Mouse (Mus musculus): Measurements from ENCODE around the gene Nfatc2.
A peak's percentile ranks its signal among the peaks of the same experiment; 100 is the strongest.

Gene Nfatc2

DNA sequence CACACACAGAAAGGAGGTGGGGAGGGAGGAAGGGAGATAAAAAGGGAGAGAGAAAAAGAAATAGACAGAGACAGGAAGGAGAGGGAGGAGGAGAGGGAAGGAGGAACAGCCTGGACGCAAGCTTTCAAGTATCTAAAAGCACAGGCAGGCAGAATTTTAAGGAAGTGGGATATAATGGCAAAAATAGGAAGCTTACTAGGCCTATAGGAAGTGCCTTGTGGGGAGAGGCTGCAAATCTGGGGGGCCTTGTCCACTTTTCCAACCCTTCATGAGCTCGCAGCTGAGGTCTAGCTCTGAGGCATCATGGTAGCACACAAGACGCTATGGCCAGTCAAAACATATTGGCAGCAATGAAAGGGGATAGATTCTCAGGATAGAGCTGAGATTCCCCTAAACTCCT is 22.3 kb downstream of the Nfatc2 start:
- DNase-seq (ENCODE audit: low read depth): no peak

DNA sequence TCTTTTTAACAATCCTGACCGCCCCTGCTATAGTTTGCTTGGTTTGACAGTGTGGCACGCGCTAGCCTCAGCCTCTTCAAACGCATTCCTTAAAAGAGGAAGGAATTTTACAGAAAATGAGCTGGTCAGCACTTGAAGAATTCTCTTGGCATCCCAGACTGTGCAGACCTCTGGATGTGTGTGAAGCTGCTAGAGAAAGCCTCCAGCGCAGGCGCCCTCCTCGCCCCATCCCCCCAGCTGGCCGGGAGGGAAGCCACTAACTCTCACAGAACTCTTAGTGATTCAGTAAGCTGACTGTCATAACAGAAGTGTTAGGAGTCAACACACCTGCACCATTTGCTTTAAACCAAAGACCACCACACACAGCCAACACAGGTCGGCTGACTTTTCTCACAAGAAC is 23.3 kb downstream of the Nfatc2 start:
- DNase-seq (ENCODE audit: low read depth): peak; percentile 65

DNA sequence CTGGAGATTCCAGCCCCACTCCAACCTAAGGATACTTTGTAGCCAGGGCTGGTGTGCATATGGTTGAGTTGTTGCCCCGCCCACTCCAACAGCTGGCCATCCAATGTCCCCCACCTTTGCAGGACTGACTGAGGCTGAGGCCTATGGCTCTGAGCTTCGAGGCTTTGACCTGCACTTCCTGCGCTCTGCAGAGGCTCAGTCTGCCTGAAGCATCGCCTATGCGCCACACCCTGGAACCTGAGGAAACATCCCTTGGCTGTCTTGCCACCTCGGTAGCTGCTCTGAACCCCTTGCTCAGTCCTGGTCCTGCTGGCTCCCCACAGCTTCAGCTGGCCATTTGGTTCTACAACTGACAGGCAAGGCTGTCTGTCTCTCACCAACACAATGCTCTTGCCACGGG is 24.1 kb downstream of the Nfatc2 start:
- DNase-seq (ENCODE audit: low read depth): peak; percentile 72

DNA sequence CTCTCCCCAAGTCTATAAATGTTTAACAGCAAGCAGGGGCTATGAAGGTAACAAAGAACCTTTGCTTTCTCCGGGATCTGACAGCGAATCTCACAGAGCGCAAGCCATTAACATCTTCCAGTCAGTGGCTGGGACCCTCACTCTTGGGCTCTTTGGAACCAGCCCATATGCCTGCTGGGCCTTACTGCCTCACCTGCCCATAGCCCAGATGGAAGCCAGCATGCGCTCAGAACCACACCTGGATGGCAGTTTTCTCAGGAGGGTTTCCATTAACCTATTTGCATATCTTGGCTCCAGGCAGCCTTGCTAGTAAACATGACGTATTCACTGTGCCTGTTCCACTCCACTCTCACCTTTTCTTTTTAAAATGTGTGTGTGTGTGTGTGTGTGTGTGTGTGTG is 25.6 kb downstream of the Nfatc2 start:
- DNase-seq (ENCODE audit: low read depth): no peak

DNA sequence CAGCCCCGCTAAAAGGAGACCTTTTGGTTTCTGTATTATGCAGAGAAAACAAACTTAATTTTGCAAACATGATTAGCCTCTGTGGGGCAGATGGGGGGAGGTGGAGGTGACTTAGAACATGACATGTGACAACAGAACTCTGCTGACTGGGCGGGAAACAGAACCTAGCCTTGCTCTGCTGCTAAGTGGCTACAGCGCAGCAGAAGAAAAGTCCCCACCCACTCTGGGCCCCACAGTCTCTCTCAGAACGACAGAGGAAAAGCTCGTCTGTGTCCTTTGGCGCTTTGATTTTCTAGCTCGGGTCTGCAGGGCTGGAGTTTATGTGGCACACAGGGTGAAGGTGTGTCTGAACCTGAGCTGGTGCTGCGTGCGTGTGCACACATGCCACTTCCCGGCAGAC is 26.5 kb downstream of the Nfatc2 start:
- DNase-seq (ENCODE audit: low read depth): peak; percentile 91

DNA sequence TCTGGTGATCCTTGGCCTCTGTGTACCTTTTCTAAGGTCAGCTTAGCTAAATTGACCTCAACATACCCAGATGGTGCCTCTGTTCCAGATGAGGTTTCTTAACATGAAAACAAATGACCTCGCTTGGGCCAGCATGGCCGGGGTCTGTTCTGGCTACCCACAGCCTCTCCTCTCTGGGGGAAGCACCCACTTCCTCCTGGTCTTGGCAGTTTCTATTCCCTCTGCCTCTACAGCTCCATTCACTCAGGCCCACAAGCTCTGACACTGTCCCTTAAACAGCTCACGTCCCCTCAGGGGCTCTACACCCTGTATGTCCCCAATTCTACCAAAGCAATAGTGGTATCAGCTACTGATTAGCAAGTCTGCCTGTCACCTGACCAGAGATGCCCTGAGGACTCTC is 27.6 kb downstream of the Nfatc2 start:
- DNase-seq (ENCODE audit: low read depth): no peak

DNA sequence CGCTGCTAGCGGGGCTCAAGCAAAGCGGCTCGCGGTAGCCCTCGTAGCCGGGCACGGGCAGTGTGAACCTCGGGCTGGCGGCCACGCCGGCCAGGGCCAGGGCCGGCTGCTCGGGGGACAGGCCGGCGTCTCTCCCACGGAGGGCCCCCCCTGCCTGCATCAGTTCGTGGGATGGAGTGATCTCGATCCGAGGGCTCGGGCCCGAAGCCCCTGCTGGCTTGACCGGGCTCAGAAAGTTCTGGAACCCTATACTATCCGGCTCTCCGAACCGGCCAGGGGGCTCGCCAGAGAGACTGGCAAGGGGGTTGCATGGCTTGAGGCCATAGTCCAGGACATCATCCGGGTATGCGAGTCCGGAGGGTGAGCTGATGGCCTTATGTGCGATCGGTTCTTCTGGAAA is 30.2 kb downstream of the Nfatc2 start:
- no peak for DNase-seq (ENCODE audit: low read depth)

DNA sequence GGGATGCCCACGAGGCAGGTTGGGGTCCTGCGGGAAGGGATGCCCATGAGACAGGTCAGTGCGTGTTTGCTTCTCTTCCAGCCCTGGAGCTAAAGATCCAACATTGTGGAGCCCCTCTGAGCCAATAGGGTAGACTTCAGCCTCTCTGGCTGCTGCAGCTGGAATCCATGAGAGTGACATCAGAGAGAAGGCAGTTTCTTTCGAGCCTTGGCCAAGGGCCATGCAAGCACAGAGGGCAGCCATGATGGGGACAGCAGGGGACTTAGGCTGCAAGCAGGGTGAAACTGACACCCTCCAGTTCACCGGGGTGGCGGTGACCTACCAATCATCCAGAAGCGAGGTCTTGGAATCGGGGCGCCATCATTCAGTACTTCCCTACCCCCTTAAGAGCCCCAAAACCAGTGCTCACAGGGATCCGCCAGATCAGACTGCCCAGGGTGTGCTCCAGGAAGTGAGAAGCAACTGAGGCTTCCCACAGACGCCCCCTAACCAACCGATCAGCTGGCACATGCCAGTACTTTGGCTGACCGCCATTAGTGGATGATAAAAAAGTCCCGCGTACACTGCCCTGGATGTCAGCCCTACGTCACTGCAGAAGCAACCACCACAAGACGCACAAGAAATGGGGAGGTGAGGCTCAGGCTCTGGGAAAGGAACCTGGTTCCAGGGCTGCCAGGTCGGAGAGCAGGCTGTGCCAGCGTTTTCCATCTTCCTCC is 35.8 kb downstream of the Nfatc2 start:
- DNase-seq (ENCODE audit: low read depth): no peak

DNA sequence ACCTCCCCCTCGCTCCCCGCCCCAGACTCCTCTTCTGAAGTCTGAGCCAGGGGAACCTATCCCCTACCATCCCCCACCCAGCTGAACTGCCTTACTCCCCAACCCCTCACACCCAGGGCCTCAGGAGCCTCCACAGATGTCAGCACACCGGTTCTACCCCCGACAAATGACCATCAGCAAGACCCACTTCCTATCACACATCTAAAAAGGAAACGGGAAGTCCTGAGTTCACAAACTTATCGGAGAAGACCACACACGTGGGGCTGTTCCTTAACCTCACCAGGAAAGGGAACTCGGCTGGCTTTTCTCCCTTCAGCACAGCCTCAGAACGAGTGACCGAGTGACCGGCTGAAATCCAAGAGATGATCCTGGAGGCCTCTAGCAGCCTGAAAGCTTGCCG is 38.3 kb downstream of the Nfatc2 start:
- DNase-seq (ENCODE audit: low read depth): no peak

DNA sequence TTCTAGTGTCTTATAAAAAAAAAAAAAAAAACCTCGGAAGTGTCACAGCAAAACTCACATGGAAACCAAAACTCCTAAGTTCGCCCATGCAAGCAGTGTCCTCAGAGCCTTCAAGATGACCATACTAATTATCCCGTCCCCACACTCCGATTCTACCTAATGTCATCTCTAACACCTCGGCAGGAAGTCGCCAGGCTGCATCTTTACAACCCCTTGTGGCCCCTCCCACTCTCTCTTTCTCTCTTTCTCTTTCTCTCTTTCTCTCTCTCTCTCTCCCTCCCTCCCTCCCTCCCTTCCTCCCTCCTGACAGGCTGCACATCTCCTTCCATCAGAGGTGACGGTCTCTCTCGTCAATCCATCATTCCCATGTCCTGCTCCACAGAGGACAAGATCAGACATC is 44.4 kb downstream of the Nfatc2 start:
- DNase-seq (ENCODE audit: low read depth): peak; percentile 73

DNA sequence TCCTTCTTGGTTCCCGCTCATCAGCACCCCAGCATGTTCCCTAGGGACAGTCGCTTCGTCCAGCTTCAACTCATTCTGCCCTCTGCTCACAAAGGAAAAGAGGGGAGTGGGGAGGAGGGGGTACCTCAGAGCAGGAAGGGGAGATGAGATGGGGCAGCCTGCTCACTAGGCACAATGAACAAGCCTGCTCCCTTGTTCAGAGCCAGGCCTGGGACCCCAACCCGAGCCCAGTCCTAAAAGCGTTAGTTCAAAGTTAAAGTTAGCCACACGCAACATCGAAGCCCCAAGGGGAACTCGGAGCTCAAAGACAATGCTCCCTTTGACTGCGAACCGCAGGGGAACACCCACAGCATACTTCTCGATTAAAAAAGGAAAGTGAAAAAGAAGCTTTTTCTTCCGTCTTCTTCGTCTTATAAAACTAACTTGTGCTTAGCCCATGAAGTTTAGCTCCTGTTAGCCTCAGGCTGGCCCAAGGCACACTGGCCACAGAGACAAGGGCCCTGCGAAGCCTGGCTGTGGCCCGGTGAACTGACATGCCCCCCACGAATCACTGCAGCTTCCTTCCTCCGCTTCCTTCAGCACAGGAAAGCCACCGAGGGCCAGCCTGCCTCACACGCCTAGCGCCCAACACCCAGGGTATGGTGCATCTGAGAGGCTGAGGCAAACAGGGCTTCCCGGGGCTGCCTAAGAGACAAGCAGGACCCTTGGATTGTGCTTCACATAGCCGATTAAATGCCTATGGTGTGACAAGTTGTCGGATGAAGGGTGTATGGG is 45.4 kb downstream of the Nfatc2 start:
- DNase-seq (ENCODE audit: low read depth): peak; percentile 72

DNA sequence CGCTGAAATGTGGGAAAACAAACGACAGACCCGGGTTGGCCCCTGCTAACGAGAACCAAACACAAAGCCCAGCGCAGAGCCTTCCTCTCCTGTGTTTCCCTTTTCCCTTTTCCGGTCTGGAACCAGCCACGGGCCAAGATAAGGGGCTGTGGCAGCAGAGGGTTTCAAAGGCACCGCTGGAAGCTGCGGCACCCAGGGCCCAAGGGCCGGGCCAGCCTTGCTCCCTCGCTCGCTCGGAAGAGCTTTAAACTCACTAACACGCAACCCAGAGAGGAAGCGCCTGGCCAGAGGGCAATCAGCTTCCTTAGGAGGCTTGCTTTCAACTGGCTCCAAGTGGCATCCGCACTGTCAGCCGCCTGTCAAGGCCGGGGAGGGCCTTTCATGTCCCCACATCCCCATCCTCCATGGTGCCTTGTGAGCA is 47.9 kb downstream of the Nfatc2 start:
- no peak for DNase-seq (ENCODE audit: low read depth)

DNA sequence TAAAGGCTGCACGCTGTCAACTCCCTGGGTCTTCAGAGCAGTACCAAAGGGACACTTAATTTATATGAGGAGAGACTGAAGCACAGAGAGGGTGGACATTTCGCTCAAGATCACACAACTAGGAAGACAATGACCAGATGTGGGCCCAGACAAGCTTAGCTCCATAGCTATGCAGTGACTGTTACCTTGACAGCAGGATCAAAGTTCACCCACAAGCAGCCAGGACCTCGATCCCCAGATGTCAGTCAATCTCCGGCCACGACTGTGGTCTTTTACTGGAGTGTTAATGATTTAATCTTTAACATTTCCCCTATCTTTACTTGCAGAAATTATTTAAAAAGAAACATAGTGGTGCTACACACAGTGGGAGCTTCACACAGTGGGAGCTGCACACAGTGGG is 49.1 kb downstream of the Nfatc2 start:
- DNase-seq (ENCODE audit: low read depth): no peak

DNA sequence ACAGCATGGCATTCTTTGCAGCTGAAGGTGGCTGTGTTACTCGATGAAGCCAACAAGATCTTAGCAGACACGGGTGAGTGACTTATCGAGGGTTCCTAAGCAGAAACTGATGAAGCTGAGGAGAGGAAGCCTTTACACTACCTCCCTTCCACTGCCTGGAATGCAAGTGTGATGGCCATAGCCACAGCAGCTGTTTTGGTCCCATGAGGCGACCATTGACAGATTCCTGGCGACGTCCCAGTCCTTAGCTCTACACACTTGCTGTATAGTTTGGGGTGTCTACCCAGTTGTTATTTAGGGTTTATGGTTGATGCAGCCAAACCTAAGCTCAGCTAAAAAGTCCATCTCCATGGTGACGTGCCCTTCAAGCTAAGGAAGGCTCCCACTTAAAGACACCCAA is 50.2 kb downstream of the Nfatc2 start:
- DNase-seq (ENCODE audit: low read depth): no peak

DNA sequence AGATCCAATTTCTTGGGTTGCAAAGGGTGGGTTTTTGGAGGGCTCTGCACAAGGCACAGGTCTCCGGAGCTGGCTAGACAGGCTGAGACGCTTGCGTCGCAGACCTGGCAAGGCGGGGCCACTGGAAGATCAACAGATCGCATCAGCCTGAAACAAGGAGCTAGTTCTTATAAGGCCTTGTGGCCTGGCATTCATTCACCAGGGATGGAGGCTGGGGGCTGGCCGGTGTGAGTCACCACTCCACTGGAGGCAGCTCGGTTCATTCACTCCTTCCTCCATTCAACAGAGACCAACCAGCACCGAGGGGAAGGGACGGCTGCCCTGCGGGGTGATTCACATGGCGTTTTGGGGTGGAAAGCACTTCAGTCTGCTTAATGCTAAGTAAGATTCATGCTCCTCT is 52.1 kb downstream of the Nfatc2 start:
- DNase-seq (ENCODE audit: low read depth): no peak

DNA sequence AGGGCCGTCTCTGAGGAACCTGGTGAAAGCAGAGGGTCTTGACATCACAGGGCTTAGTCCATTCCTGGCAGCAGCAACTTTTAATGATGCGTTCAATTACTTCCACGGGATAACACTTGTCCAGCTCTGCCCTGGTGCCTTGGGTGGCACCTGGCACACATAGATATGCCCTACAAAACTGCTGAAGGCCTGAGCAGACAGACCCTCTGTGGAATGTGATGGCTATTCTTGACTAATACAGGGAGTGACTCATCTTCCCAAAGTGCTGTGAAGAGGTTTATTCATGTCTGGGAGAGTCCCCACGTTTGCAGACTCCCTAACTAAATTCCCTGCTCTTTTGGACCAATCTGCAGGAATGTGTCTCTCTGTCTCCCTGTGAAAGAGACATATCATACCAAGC is 53.4 kb downstream of the Nfatc2 start:
- no peak for DNase-seq (ENCODE audit: low read depth)

DNA sequence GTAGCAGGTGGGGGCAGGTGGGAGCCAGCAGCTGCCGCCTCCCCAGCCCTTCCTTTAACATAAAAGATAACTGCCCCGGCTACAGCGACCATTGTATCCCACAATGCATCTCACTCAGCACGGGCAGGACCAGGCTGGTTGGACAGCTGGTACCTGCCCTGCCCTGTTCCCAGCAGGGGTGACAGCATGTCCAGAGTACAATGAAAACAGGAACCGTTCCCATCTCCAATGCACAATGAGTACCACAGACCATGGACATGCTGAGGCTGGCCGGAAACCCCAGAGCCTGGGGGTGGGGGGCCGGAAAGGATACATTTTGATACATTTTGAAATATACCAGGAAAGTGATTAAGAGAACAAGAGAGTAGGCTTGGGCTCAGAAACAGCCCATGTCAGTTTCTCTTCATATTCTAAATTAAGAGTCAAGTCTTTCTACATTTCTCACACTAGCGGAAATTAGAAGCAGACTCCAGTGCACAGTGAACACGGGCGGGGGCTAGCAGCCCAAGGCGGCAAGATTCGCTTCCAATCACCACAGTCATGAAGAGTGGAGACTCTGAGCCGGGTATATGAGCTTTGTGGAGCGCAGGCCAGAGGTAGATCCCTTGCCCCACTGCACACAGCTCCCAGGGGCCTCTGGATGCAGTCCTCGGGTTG is 55.4 kb downstream of the Nfatc2 start:
- DNase-seq (ENCODE audit: low read depth): no peak

DNA sequence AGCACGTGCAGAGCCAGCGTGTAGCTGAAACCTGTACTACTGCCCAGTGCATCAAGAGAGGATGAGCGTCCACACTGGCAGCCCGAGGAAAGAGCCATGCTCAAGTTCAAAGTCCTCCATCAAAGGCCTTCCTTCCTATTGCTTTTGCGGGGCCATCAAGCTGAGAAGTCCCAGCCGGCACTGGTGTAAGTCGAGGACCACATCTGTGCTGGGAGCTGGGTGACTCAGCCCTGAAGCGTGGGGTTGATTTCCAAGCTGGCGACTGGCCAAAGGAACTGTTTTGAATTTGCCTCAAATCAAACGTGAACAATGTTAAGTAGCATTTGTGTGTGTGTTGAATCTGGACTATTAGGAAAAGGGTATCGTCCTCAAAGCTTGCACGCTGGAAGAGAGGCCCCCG is 57.4 kb downstream of the Nfatc2 start:
- no peak for DNase-seq (ENCODE audit: low read depth)

DNA sequence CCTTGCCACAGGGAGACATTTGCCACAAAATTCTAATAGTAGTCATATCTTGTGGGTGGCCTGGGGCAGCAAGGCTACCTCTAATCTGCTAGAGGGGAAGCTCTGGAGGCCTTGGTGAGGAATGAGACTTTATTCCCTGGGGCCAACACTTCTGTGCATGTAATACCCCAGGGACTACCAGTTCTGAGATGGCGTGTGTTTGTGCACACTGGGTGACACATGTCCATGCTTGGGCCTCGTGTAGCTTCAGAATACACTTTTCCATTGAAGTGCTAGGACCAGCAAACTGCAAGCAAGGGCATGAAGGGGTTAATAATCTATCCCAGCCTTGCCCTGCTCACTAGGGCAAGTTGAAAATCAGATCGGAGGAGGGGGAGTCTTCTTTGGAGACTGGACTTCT is 58.4 kb downstream of the Nfatc2 start:
- DNase-seq (ENCODE audit: low read depth): no peak

DNA sequence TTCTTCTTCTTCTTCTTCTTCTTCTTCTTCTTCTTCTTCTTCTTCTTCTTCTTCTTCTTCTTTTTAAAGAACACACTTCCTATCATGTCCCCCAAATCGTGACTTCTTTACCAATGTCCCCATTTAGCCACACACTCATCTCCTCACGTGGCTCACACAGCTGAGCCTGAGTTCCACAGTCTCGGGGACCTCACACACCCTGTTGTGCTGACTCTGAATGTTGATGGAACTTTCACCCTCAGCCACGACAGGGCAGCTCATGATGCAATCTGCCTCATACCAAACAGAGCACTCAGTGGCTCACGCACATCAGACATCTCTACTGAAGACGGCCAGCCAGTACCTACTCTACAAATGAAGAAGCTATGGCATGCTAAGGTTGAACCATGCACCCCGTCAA is 60.2 kb downstream of the Nfatc2 start:
- DNase-seq (ENCODE audit: low read depth): no peak

DNA sequence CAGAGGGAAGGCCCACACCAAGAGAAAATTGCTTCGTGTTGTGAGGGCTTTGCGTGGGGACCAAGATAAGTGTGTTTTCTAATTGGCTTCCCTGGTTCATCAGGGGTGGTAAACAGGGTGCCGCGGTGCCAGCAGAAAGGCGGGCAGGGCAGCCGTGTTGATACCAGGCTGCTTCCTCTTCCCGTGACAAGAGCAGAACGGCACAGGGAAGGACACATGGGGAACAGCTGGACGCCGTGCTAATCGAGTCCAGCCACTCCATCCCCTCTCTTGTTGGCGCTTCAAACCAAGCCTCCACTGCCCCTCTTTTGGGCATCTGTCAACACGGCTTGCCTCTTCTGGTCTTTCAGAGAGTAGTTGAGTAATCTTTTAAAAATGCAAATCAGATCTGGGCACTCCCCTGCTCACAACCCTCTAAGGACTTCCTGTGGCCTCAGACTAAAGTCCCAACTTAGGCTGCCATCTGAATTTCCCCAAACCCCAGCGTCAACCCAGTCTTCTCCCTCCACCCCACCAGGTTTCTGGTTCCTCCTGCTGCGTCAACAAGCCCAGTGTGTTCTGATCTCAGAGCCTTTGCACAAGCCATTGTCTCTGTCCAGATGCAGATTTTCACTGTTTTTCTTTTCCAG is 61.7 kb downstream of the Nfatc2 start:
- DNase-seq (ENCODE audit: low read depth): peak; percentile 76

DNA sequence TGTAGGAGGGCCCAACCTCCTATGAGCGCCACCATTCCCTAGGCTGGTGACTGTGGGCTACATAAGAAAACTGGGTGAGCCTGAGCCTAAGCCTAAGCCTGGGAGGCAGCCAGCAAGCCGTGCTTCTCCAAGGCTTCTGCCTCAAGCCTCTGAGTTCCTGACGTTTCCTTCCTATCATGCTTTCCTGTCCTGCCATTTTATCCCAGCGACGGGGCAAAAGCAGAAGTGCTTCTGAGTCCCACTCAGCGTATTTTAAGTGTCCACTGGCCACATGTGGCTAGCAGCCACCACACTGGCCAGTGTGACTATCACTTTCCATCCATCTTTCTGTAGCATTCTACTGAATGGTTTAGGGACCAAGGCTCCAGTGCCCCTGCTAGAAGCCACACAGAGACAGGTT is 62.4 kb downstream of the Nfatc2 start:
- DNase-seq (ENCODE audit: low read depth): no peak
